Mouse (Mus musculus): Measurements from ENCODE around the gene Fgfr2.

- TF ChIP-seq CTCF (IDR thresholded peaks at IDR 0.05; ENCODE audit: borderline replicate concordance, extremely low read depth, insufficient read depth, insufficient read length) (no peak), POLR2A (IDR thresholded peaks at IDR 0.05; ENCODE audit: borderline replicate concordance, extremely low read depth, insufficient read depth, insufficient read length, poor library complexity, severe bottlenecking) (no peak)
These were observed 463.5 kb downstream of the Fgfr2 start for GRCm38 (mm10) chr7:132659633-132660032.

Measured in brain, embryonic 14.5 days (tissue).